Mouse (Mus musculus) embryonic fibroblast, embryonic 13.5 days (primary cell): ENCODE measurements around the gene Actr1a.

Source experiments
- CTCF ChIP-seq: IDR thresholded peaks from 2 replicates; pipeline ENCODE4 v1.5.1; 2011; ENCODE audit warnings: mild to moderate bottlenecking, control low read depth, low read length, moderate library complexity, borderline replicate concordance; ENCODE audit not compliant: insufficient read depth
- POLR2A ChIP-seq: IDR thresholded peaks from 2 replicates; pipeline ENCODE4 v1.6.1; 2011; ENCODE audit warnings: low read depth, mild to moderate bottlenecking, control low read depth, low read length, moderate library complexity

- TF ChIP-seq CTCF (no peak), POLR2A (no peak)
Measured at GRCm38 (mm10) chr19:46426488-46426887, 30.9 kb upstream of the Actr1a start.
